Mouse (Mus musculus) gastrocnemius, adult 8-10 months (tissue): ENCODE results near the gene Trip11. TPM values are rescaled to one million over a fixed set of nuclear protein-coding genes. Genes with fewer than 3 reads are reported as not detected.

Source experiments
- total RNA-seq, 4 experiments: library from RNA; stranded (reverse); gene quantifications; 2 replicates each; pipeline ENCODE4 v1.2.4; 2022

Gene Trip11
- total RNA-seq, 4 experiments from 2014 or later, result 22.1 to 26.8 (median 23.4) TPM

Other genes starting within 250 kb of the Trip11 start
- gene Tc2n, start 194.7 kb downstream of the Trip11 start, total RNA-seq, result under 1 TPM; 0.10 to 0.36 (median 0.23) TPM
- 10 to 100 TPM in 2 of 4 experiments, 1 to 10 TPM in 2; 7.9 to 13.3 (median 10.9) TPM for gene Fbln5, start 94.2 kb downstream of the Trip11 start, total RNA-seq
- 1 to 10 TPM; 3.0 to 6.7 (median 5.2) TPM for gene Atxn3, start 45.0 kb upstream of the Trip11 start, total RNA-seq
- gene Cpsf2, start 62.7 kb upstream of the Trip11 start, total RNA-seq, result 10 to 100 TPM in 2 of 4 experiments, 1 to 10 TPM in 2; 8.8 to 10.7 (median 10.0) TPM
- gene Slc24a4, start 215.5 kb upstream of the Trip11 start, total RNA-seq, result not detected